Mouse (Mus musculus) MEL (cell line): ENCODE data around the gene Ergic2.

Source experiments
- CHD2 ChIP-seq: IDR thresholded peaks from 2 replicates; pipeline ENCODE4 v1.6.1; 2011; ENCODE audit warnings: low read length, improper control_type of control experiment
- EP300 ChIP-seq, 2 experiments: IDR thresholded peaks; 2 replicates each; pipeline ENCODE4 v1.6.1; 2011; ENCODE audit warnings: improper control_type of control experiment in 2 of 2, low read length in 2 of 2, low read depth in 1 of 2, mild to moderate bottlenecking in 1 of 2
- ETS1 ChIP-seq: IDR thresholded peaks from 2 replicates; pipeline ENCODE4 v1.6.1; 2012; ENCODE audit warnings: low read depth, mild to moderate bottlenecking, inconsistent platforms, low read length, improper control_type of control experiment, moderate library complexity
- GABPA ChIP-seq: IDR thresholded peaks from 2 replicates; pipeline ENCODE4 v1.6.1; 2012; ENCODE audit warnings: low read depth, mild to moderate bottlenecking, inconsistent platforms, low read length, improper control_type of control experiment, moderate library complexity
- GATA1 ChIP-seq: IDR thresholded peaks from 2 replicates; pipeline ENCODE4 v1.6.1; 2011; ENCODE audit warnings: low read depth, low read length, improper control_type of control experiment
- HCFC1 ChIP-seq: IDR thresholded peaks from 2 replicates; pipeline ENCODE4 v1.6.1; 2012; ENCODE audit warnings: low read depth, mild to moderate bottlenecking, inconsistent platforms, low read length, improper control_type of control experiment, moderate library complexity
- MYC ChIP-seq: IDR thresholded peaks from 2 replicates; pipeline ENCODE4 v1.6.1; 2011; ENCODE audit warnings: low read depth, mild to moderate bottlenecking, low read length, improper control_type of control experiment, moderate library complexity
- POLR2A ChIP-seq, 2 experiments: IDR thresholded peaks; 2 replicates each; pipeline ENCODE4 v1.6.1; 2011 to 2012; ENCODE audit warnings: low read length in 2 of 2, mild to moderate bottlenecking in 2 of 2, control low read depth in 1 of 2, improper control_type of control experiment in 1 of 2, low read depth in 1 of 2, moderate library complexity in 1 of 2; ENCODE audit not compliant: control insufficient read depth in 1 of 2, insufficient read depth in 1 of 2, poor library complexity in 1 of 2
- POLR2AphosphoS2 ChIP-seq: IDR thresholded peaks from 2 replicates; pipeline ENCODE4 v1.6.1; 2011; ENCODE audit warnings: low read length, improper control_type of control experiment
- TAL1 ChIP-seq: IDR thresholded peaks from 2 replicates; pipeline ENCODE4 v1.6.1; 2012; ENCODE audit warnings: mild to moderate bottlenecking, inconsistent platforms, low read length, moderate library complexity, mixed read lengths
- TCF12 ChIP-seq: IDR thresholded peaks from 2 replicates; pipeline ENCODE4 v1.6.1; 2014; ENCODE audit warnings: low read depth, mild to moderate bottlenecking, inconsistent platforms, low read length, improper control_type of control experiment, moderate library complexity
- USF1 ChIP-seq: IDR thresholded peaks from 2 replicates; pipeline ENCODE4 v1.6.1; 2014; ENCODE audit warnings: low read depth, mild to moderate bottlenecking, inconsistent platforms, low read length, improper control_type of control experiment, moderate library complexity

DNA sequence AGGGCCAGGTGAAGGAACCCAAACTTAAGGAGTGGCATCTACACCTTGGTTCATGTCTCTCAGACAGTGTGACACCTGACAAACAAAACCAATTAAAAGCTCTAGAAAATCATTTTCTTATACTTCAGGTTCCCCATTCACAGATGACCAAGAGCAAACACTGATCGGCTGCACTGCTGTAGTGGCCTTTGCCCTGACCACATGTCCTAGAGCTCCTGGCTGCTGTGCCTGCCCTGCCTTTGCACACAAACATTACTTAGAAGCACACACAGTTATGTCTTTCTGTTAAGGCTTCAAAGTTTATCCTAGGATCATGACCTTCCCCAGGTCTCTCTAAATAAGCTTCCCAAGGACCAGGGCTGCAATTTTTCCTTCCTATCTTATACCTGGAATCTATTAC is 32.7 kb upstream of the Ergic2 start:
- TF ChIP-seq HCFC1 (no peak), TCF12 (no peak), MYC (no peak), EP300 (IDR thresholded peaks at IDR 0.05; ENCODE audit: low read depth in 1 of 2, low read length in 2 of 2) (no peak), USF1 (no peak), POLR2A (IDR thresholded peaks at IDR 0.05; ENCODE audit: control insufficient read depth in 1 of 2, insufficient read depth in 1 of 2, low read depth in 1 of 2, low read length in 2 of 2, poor library complexity in 1 of 2) (no peak), GATA1 (no peak), TAL1 (no peak), ETS1 (no peak), GABPA (no peak), CHD2 (no peak), POLR2AphosphoS2 (no peak)
